Mouse (Mus musculus) megakaryocyte, adult 5-6 weeks (primary cell): ENCODE measurements around the gene Dclk1. TPM values are rescaled to one million over a fixed set of nuclear protein-coding genes. Genes with fewer than 3 reads are reported as not detected.
"Not testable (repeated sequence)": the region's sequence is repeated elsewhere in the genome, so short reads cannot be mapped to it uniquely, and the experiment has no call there.

Experiments used
- ATAC-seq: 2 replicates; pipeline ENCODE4 v1.8.0; 2016; ENCODE audit warnings: mild to moderate bottlenecking, inconsistent platforms; ENCODE audit not compliant: poor library complexity, severe bottlenecking
- total RNA-seq, 2 experiments: library from RNA; stranded (forward) in 1 of 2; stranded (reverse) in 1 of 2; fragments of 153-499, 151-499 nt in 1 of 2; fragments of 221-1000, 200-1000 nt in 1 of 2; gene quantifications; 2 replicates each; pipeline versions ENCODE4 v1.2.3 to v1.2.4; 2015 to 2017

The Dclk1 gene
- total RNA-seq (2015), result not detected in 2 replicates
- total RNA-seq (2017), result not detected in 2 replicates

DNA sequence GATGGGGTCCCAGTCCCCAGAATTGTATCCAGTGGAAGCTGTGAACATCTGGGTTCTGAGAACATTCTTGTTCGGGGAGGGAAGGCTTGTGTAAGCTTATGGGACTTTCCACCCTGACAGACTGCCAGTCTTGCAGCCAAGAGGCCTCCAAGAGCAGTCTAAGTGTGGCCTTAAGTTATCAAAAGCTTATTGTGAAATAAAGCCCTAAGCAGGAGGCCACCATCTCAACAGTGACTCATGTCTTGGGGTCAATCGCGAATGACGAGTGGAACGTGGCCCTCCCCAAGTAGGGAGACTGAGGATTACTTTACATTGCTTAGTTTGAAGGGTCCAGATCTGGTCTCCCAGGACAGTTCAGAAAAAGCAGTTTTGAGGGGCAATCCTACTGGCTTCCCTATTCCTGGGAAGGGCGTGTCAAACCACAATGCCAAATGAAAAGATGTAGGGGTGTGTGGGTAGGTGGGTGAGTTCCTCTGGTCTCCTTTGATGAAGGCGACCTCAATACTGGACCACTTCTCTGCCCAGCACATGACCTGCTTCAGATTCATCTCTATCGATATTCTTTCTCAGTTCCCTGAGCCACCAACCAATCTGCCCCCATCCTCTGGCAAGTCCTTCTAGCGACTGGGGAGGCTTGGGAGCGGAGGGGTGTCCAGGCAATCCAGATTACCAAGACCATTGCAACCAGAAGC lies at the start of gene Dclk1:
Dclk1 (plus strand) TSS at position 635 of the 692 bp plus-strand sequence.
- ATAC-seq, result no peak

DNA sequence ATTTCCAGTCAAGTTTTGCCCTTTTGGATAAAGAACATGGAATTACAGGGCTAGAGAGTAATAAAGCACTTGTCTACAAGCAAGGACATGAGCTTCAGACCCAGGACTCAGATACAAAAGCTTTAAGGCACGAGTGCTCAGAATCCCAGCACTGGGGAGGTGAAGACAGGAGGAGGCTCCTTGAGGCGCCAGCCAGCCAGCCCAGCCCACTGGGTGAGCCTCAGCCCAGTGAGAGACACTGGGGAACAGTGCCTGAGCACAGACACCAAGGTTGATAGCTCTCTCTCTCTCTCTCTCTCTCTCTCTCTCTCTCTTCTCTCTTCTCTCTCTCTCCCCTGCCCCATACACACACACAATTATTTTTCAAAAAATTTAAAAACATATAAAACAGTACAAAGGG lies 48.8 kb upstream of the Dclk1 start:
- no peak for ATAC-seq

DNA sequence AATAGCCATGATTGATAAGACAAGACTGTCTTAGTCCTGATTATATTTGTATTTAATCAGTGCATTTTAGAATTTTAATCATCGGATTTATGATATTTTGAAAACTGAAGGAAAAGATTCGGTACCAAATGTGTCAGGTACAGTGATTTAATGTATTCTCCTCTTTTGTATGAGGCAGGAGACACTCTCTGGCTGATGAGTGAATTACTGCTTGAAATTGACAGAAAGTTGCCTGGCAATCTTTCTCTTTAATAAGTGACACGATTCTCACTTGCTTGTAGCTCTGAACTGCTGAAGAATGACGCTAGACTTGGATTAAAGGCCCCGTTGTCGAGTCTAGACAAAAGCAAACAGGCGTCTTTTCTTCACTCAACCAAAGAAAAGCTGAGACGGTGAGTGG lies 47.4 kb upstream of the Dclk1 start:
- ATAC-seq, result no peak

DNA sequence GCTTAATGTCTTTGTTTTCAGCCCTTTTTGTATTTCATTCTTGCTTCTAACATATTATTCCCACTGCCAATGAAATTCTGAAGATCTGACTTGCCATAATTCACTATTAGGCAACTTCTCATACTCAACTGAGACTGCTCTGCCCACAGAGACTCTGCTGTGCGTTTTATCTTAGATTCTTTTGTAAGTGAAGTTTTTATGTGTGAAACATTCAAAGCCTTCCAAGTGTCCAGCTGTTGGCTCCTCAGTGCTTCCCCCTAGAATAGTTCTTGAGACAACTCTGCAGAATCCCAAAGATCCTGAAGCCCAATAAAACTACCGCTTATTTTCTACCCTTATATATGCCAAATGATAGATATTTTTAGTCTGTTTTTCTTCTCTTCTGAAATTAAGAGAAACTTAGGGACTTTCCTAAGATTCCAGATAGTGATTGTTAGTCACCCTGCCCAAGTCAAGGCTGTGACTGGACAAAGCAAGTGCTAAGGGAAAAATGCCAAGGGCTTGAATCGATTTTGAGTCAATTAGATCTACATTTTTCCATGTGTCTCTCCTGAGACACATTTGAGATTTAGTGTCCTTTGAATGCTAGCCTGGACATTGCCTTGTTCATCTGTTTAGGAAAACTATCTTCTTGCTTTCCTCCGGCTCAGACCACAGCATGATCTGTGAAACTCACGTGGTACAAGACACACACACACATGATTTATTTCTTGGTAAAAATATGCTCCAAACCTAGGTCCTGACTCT lies 46.4 kb upstream of the Dclk1 start:
- ATAC-seq, result no peak

DNA sequence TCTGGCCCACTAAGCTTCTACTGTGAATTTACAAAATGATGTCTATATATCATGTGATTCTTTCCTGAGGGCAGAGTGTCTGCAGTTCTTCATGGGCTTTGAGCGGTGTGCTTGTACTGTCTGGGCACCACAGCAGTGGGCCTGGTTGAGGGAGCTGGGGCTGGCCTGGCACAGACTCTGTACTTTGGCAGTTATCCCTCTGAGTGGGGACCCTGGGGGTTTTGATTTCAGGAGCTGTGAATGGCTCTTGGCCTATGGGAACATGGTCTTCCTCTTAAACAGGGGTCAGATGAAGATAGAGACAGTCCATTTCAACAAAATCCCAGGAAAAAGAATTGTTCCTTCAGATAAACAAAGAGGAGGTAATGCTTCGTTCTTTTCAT lies 45.8 kb upstream of the Dclk1 start:
- ATAC-seq, result no peak

DNA sequence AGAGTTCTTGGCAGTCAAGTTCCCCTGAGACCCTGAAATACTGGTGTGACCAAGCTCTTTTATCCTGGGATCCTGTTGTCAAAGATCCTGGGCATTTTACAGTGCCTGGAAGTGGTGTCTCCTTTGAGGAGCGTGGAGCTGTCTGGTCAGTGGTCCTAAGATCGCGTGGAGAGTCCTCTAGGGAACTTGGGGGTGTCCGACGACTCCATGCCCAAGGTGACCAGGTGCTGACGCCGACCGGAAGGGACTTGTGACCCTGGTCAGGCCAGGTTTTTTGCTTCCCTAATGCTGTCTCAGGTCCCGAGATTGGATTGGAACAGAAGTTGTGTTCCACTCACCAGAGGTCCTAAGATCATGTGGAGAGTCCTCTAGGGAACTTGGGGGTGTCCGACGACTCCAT lies 38.5 kb upstream of the Dclk1 start:
- ATAC-seq, result not testable (repeated sequence)

DNA sequence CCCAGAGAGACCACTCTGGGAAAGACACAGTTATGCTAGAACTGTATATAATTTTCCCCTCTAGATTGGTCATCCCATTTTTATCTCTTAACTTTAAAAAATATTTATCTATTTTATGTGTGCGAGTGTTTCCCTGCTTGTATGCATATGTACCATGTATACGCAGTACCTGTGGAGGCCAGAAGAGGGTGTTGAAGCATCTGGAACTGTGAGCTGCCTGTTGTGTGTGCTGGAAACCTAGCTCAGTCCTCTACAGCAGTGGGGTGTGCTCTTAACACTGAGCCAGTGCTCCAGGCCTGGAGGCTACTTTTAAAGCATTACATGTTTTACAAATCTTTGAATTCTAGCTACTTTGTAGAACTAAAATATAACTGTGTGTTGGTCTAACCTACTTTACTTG lies 35.8 kb upstream of the Dclk1 start:
- ATAC-seq, result no peak

DNA sequence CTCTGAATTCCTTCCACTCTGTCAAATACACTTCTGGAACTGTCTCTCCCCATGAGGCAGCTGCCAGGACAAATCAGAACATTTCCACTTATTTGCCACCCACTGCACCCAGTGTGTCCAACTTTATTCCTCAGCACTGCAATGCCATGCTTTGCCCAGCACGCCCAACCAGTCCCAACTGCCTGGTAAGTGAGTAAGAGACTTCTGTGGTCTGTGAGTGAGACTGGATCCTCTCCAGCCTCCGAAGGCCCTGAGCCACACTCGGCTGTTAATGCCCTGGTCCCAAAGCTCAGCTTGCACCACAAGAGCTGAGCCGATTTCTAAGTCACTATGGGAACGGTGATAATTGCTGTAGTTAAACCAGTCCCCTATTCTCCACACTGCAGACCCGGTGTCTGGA lies 34.5 kb upstream of the Dclk1 start:
- ATAC-seq, result no peak

DNA sequence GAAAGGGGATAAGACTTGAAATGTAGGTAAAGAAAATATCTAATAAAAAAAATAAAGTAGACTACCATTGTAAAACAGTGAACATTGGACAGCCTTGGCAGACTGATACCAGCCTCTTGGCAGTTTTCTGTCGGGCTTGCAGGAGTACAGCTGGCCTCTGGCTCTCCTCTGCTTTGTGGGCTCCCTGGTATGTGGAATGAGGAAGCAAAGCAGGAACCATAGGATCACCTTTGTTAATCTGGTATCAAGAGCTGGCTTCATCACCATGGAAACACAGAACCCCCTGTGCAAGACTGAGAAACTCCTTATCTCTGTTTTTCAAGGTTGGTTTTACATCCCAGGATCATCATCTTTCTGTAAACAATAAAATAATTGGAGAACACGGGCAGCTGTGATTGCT lies 29.9 kb upstream of the Dclk1 start:
- ATAC-seq, result no peak

DNA sequence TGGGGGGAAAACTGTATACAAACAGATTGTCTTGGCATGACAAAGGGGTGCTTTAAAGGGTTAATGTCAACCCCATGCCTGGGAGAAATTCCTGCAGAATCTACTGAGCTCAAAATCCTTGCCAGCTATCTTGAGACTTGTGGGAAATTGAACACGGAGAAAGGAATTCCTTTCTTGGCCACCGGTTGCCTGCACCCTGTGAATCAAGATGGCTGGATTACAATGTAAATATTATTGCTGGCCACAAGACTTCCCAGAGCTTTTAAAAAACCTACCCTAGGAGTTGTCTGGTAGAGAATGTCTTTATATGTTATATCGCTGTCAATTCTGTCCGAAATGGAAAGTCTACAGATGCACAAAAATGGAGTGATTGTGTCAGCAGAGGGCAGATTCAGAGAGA lies 28.4 kb upstream of the Dclk1 start:
- ATAC-seq, result no peak

DNA sequence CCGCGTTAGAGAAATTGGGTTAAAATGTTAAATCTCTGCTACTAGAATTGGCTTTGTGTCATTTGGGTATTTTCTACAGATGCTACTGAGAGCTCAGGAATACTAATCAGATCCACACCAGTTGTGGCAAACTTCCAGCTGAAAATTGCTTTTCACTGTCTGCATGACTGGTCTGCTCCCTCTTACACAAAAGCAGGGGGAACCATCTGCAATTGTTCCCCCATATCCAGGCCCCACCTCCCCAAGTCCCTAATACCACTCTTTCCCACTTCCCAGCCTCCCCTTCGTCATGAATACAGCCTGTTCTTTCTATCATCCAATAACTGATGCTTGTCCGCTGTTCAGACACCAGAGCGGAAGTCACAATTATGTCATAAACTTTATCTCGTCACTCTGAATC lies 27.8 kb upstream of the Dclk1 start:
- no peak for ATAC-seq

DNA sequence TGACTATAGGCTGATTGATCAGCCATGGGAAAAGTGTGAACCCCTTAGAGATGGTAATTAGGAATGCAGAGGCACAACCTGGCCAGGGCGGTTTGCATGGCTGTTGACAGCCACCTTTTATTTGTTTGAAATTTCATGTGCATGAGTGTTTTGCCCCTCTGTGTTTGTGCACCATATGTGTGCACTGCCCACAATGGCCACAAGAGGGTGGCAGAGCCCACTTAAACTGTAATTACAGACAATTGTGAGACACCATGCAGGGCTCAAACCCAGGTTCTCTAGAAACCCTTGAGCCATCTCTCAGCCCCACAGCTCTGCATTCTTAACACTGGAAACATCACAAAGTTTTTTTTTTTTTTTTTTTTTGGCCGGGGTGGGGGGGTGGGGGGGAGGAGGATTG lies 19.7 kb upstream of the Dclk1 start:
- ATAC-seq, result no peak

DNA sequence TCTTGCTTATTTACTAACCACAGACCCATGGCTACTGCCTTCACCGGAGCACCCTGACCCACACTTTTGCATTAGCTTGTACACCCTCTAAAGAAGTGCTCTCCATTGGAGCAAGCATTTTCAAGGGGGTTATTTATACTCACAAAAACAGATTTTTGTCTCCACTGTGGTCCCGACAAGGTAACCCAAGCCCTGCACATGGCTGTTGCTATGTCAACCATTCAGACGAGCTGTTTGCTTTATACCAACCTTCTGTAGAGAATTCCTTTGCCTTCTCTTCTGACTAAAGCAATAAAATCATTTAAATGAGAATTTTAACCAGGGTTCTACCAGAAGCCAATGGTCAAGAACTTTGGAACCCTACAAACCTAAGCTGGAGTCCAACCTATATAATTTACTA lies 18.3 kb upstream of the Dclk1 start:
- ATAC-seq, result no peak

DNA sequence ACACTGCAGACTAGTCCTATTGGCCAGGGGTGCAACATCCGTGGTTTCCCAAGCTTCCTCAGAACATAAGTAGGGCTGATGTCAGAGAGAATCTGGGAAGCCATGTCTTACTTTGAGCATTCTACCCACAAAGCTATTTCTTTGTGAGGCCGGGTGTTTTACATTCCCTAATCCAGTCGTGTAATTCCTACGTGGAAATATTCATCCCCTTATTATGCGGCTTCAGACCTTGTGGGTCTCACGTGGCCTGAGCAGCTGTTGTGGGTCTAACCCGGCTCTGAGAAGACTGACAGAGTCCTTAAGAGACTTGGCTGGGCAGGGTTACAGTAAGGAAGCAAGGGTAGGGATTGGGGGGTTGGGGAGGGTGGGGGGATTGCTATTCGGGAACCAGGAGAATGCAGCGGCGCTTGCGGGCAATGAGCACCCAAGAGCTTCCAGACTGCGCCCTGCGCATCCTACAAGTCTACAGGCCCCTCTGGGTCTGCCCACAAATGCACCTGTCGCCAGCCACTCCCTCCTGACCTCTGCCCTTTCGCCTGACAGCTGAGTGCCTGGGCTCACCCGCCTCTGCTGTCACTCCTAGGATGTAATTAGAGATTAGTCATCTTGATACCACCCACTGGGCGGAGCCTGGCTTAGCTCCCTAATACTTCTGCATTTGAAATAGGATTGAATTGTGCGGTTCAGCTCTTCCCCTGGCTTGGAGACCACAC lies 15.5 kb upstream of the Dclk1 start:
- no peak for ATAC-seq

DNA sequence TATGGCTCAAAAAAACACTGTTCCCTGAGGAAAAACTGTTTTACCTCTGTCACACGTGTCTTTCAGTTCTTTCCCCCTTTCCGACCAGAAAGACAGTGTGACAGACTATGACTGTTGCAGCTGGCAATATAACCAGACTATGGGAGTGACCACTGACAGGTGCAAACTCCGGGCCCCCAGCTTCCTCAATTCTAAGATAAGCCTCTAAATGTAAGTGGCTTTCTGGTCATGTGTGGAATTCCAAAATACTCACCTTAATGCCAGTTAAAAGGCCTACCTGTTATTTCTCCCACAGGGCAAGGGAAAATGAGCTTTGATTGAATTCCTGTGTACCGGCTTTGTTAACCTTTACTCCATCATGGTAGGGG lies 15.0 kb upstream of the Dclk1 start:
- no peak for ATAC-seq

DNA sequence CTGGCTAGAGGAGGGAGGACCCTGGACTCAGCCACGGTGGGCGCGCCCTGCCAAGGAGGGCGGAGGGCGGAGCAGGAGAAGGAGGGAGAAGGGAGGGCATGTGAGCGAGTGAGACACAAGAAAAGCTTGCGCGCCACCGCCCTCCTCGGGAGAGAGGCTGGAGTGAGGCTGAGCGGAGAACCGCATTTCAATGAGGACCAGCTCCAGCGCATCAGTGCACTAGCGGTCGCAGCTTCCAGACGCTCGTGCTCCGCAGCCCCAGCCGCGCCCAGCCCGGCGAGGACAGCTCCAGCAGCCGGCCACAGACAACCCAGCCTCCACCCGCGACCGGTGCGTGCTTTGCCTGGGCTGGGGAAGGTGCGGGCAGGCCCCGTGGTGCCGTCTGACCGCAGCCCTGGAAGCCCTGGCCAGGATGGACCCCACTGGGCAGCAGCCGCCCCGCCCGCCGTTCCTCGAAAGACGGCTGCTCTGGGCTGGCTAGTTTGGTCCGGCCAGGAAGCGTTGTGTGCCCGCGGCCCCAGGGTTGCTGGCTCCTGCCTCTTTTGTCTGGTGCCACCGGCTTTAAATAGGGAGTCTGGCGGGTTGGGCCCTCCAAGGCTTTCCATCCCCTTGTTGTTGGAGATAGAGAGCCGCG lies 375 bp downstream of the Dclk1 start:
- ATAC-seq, result no peak

DNA sequence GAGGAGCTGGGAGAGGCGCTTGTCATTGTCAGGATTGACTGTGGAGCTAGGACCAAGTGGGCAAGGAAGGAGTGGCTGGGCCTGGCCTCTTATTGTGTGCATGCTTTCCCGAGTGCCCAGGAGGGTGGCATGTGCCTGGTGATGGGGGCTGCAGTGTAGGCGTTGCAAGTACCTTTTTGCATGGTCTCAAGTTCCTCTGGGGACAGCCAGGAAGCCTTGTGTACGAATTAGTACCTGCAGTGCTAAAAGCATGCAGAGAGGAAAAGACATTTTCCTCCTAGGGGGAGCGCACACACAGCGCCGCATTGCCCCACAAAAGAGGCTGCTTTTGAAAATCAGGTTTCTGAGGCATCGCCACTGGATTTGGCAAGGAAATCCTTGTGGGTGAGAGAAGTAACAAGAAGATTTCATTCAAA lies 900 bp downstream of the Dclk1 start:
- ATAC-seq, result no peak

DNA sequence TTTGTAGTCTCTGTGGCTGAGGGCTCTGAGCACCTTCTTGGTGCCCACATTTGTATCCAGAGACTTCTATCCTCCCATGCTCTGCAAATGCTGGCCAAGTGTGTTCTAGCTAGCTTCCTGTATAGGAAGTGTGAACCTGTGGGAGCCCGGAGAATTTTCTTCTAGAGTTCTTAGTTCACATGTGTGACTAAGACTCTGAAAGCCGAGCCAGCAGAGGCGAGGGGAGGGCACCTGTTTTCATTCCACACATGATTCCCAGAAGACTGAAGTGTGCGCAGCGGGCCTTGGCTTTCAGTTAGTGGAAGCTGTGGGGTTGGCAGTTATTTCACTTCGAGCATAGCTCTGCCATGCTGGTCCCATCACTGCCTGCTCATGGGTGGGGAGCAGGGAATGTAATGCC lies 1.9 kb downstream of the Dclk1 start:
- ATAC-seq, result no peak

DNA sequence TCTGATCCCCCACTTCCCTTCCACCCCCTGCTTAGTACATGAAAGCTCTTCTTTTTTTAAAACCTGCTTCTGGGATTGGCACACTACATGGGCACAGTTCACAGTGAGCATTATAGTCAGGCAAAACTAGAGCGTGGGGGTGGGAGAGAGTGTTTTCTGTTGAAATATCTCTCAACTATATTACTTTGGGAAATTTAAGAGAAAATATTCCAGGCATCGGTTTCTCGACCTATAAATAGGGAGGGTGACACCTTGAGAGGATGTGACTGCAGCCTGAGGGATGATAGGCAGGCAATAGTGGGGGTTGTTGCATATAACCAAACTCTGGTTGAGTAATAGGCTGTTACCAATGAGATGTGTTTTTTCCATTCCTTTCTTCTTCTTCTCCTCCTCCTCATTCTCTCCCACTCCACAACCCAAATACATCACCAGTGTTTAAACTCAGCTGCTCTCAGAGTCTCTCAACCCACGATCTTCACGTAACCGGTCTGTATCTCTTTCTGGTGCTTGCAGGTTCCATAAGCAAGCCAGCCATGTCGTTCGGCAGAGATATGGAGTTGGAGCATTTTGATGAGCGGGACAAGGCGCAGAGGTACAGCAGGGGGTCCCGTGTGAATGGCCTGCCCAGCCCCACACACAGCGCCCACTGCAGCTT lies 4.6 kb downstream of the Dclk1 start:
- no peak for ATAC-seq

DNA sequence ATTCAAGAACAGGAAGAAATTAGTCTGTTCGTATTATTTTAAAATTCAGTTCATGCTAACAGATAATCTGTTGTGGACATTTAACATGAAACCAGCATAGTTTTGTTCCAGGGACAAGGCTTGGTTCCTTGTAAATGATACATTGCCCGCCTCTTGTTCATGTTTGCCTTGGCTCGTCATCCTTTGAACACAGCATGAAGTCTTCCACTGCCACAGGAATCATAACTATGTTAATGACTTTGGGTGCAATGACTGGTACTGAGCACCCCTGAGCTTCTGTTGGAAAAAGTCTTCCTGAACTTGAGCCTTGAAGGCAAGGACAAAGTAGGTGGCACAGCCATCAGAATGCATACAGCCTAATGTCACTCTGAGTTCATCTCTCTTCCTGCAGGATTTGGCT lies 5.9 kb downstream of the Dclk1 start:
- ATAC-seq, result no peak

DNA sequence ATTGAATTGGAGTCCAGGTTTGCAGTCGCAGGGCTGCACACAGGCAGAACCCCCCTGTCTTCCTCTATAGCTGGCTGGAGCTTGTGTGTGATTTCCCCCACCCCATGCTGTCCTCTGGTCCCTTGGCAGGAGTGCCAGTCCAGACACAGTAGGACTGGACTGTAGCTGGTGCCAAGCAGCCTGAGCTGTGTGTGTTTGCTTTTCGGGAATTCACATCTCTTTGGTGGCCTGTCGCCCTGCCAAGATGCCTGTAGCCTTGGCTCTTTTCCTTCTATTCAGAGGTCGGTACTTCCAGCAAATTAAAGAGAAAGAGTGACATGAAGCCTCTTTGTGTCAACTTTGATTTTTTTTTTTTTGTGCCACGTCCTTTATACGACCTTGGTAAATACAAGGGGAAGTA lies 6.3 kb downstream of the Dclk1 start:
- no peak for ATAC-seq
